Mouse (Mus musculus): ENCODE measurements around the gene Magi1. TPM values are rescaled to one million over a fixed set of nuclear protein-coding genes. Genes with fewer than 3 reads are reported as not detected.

Magi1 gene
- total and polyA plus RNA-seq, 2 experiments from 2014 or later, result 23.0 to 36.9 TPM

GRCm38 (mm10) chr6:93909976-93910375 lies 373.7 kb downstream of the Magi1 start:
- no peak overlapping the region for H3K27ac ChIP-seq
- TF ChIP-seq CTCF (IDR thresholded peaks at IDR 0.05; ENCODE audit: low read depth), result 0 out of 2 replicates have a peak, but pooled peaks have one; percentile 3
- WGBS, result 58% methylated on average over 4 of the region's 4 CpGs
- H3K36me3 ChIP-seq (ENCODE audit: insufficient read depth, low read length), result no peaks in the 10 kb centered on the region
- no peak for DNase-seq (ENCODE audit: low spot score)
- peak overlapping the region; percentile 6; the same call in 1 of the 2 replicates for H3K4me3 ChIP-seq (ENCODE audit: low read length)
- no peaks in the 10 kb centered on the region for H3K27me3 ChIP-seq (ENCODE audit: insufficient read depth, low read length)
- H3K9me3 ChIP-seq (ENCODE audit: low read length), result no peaks in the 10 kb centered on the region
- H3K4me2 ChIP-seq (ENCODE audit: low read depth, low read length), result peak overlapping the region; percentile 68
- no peak overlapping the region for H3K9ac ChIP-seq (replicated peaks; ENCODE audit: low read length)
- no peak for ATAC-seq
- H3K4me1 ChIP-seq (ENCODE audit: insufficient read depth, low read length), result peaks cover 6% of the 10 kb centered on the region; the same call in 1 of the 2 replicates

- no peaks in the 10 kb centered on the region for H3K27me3 ChIP-seq (ENCODE audit: insufficient read depth, low read length)
- DNase-seq (ENCODE audit: low spot score), result no peak
- WGBS, result 84% methylated on average over 2 of the region's 2 CpGs
These were observed 378.7 kb downstream of the Magi1 start for GRCm38 (mm10) chr6:93904987-93905386.

GRCm38 (mm10) chr6:93902239-93902638 lies 381.5 kb downstream of the Magi1 start:
- no peak for TF ChIP-seq CTCF (IDR thresholded peaks at IDR 0.05; ENCODE audit: low read depth)
- Histone ChIP-seq H3K4me3 (ENCODE audit: low read length) (no peak overlapping the region), H3K4me2 (ENCODE audit: low read depth, low read length) (no peak overlapping the region), H3K36me3 (ENCODE audit: insufficient read depth, low read length) (no peaks in the 10 kb centered on the region), H3K27ac (no peak overlapping the region), H3K4me1 (ENCODE audit: insufficient read depth, low read length) (no peaks in the 10 kb centered on the region), H3K27me3 (ENCODE audit: insufficient read depth, low read length) (no peaks in the 10 kb centered on the region), H3K9me3 (ENCODE audit: low read length) (no peaks in the 10 kb centered on the region), H3K9ac (replicated peaks; ENCODE audit: low read length) (no peak overlapping the region)
- DNase-seq (ENCODE audit: low spot score), result no peak
- 77% methylated on average over 2 of the region's 2 CpGs for WGBS
- no peak for ATAC-seq

More at GRCm38 (mm10) chr6:93904987-93905386, 378.7 kb downstream of the Magi1 start:
- Histone ChIP-seq H3K36me3 (ENCODE audit: insufficient read depth, low read length) (no peaks in the 10 kb centered on the region), H3K9me3 (ENCODE audit: low read length) (no peaks in the 10 kb centered on the region), H3K4me2 (ENCODE audit: low read depth, low read length) (no peak overlapping the region), H3K4me3 (ENCODE audit: low read length) (no peak overlapping the region), H3K4me1 (ENCODE audit: insufficient read depth, low read length) (no peaks in the 10 kb centered on the region), H3K27ac (no peak overlapping the region), H3K9ac (replicated peaks; ENCODE audit: low read length) (no peak overlapping the region)
- ATAC-seq, result no peak
- no peak for TF ChIP-seq CTCF (IDR thresholded peaks at IDR 0.05; ENCODE audit: low read depth)

GRCm38 (mm10) chr6:93901408-93901807 lies 382.3 kb downstream of the Magi1 start:
- Histone ChIP-seq H3K9ac (replicated peaks; ENCODE audit: low read length) (no peak overlapping the region), H3K4me2 (ENCODE audit: low read depth, low read length) (no peak overlapping the region), H3K4me1 (ENCODE audit: insufficient read depth, low read length) (no peaks in the 10 kb centered on the region), H3K27ac (no peak overlapping the region), H3K9me3 (ENCODE audit: low read length) (no peaks in the 10 kb centered on the region), H3K27me3 (ENCODE audit: insufficient read depth, low read length) (no peaks in the 10 kb centered on the region), H3K4me3 (ENCODE audit: low read length) (no peak overlapping the region), H3K36me3 (ENCODE audit: insufficient read depth, low read length) (no peaks in the 10 kb centered on the region)
- DNase-seq (ENCODE audit: low spot score) (no peak), ATAC-seq (no peak)
- TF ChIP-seq CTCF (IDR thresholded peaks at IDR 0.05; ENCODE audit: low read depth), result no peak
- 88% methylated on average over 2 of the region's 2 CpGs for WGBS

GRCm38 (mm10) chr6:93897512-93897911 lies 386.2 kb downstream of the Magi1 start:
- no peaks in the 10 kb centered on the region for H3K27me3 ChIP-seq (ENCODE audit: insufficient read depth, low read length)
- H3K4me1 ChIP-seq (ENCODE audit: insufficient read depth, low read length), result no peaks in the 10 kb centered on the region
- H3K4me3 ChIP-seq (ENCODE audit: low read length), result no peak overlapping the region
- WGBS, result 61% methylated on average over 2 of the region's 2 CpGs
- H3K27ac ChIP-seq, result no peak overlapping the region
- ATAC-seq, result no peak
- H3K9me3 ChIP-seq (ENCODE audit: low read length), result no peaks in the 10 kb centered on the region
- no peaks in the 10 kb centered on the region for H3K36me3 ChIP-seq (ENCODE audit: insufficient read depth, low read length)
- no peak overlapping the region for H3K4me2 ChIP-seq (ENCODE audit: low read depth, low read length)
- H3K9ac ChIP-seq (replicated peaks; ENCODE audit: low read length), result no peak overlapping the region
- DNase-seq (ENCODE audit: low spot score), result no peak
- no peak for TF ChIP-seq CTCF (IDR thresholded peaks at IDR 0.05; ENCODE audit: low read depth)

GRCm38 (mm10) chr6:93895721-93896120 lies 388.0 kb downstream of the Magi1 start:
- Histone ChIP-seq H3K27me3 (ENCODE audit: insufficient read depth, low read length) (no peaks in the 10 kb centered on the region), H3K9ac (replicated peaks; ENCODE audit: low read length) (no peak overlapping the region), H3K4me3 (ENCODE audit: low read length) (no peak overlapping the region), H3K27ac (no peak overlapping the region), H3K36me3 (ENCODE audit: insufficient read depth, low read length) (no peaks in the 10 kb centered on the region), H3K4me2 (ENCODE audit: low read depth, low read length) (no peak overlapping the region), H3K4me1 (ENCODE audit: insufficient read depth, low read length) (no peaks in the 10 kb centered on the region), H3K9me3 (ENCODE audit: low read length) (no peaks in the 10 kb centered on the region)
- ATAC-seq (no peak), DNase-seq (ENCODE audit: low spot score) (no peak)
- TF ChIP-seq CTCF (IDR thresholded peaks at IDR 0.05; ENCODE audit: low read depth), result no peak
- 75% methylated on average over 2 of the region's 2 CpGs for WGBS

- TF ChIP-seq CTCF (IDR thresholded peaks at IDR 0.05; ENCODE audit: low read depth), result no peak
- Histone ChIP-seq H3K36me3 (ENCODE audit: insufficient read depth, low read length) (no peaks in the 10 kb centered on the region), H3K27ac (no peak overlapping the region), H3K9ac (replicated peaks; ENCODE audit: low read length) (no peak overlapping the region), H3K27me3 (ENCODE audit: insufficient read depth, low read length) (no peaks in the 10 kb centered on the region), H3K9me3 (ENCODE audit: low read length) (no peaks in the 10 kb centered on the region), H3K4me2 (ENCODE audit: low read depth, low read length) (no peak overlapping the region), H3K4me1 (ENCODE audit: insufficient read depth, low read length) (no peaks in the 10 kb centered on the region), H3K4me3 (ENCODE audit: low read length) (no peak overlapping the region)
- DNase-seq (ENCODE audit: low spot score) (no peak), ATAC-seq (no peak)
- 71% methylated on average over 7 of the region's 7 CpGs for WGBS
These were observed 389.8 kb downstream of the Magi1 start for GRCm38 (mm10) chr6:93893956-93894355.

All from hindbrain, postnatal 0 days (tissue).